Mouse (Mus musculus) spleen, adult 2 months (tissue): ENCODE results near the gene Sirpa.

Experiments
- CTCF ChIP-seq: fragments of 200-500 bp; IDR thresholded peaks from 2 replicates; pipeline ENCODE4 v1.5.1; 2011; ENCODE audit warnings: mild to moderate bottlenecking, inconsistent platforms; ENCODE audit not compliant: insufficient read depth, insufficient read length, insufficient replicate concordance; ENCODE audit errors: extremely low read depth
- POLR2A ChIP-seq: fragments of 200-500 bp; IDR thresholded peaks from 2 replicates; pipeline ENCODE4 v1.6.1; 2011; ENCODE audit warnings: low read depth, low read length, inconsistent platforms

GRCm38 (mm10) chr2:129597581-129597980 lies 4.9 kb downstream of the Sirpa start:
- TF ChIP-seq POLR2A (no peak), CTCF (no peak)
